Mouse (Mus musculus) yolk sac, embryonic 10.5 days (tissue): ENCODE data around the gene Olfr132.
"Not testable (repeated sequence)": the region's sequence is repeated elsewhere in the genome, so short reads cannot be mapped to it uniquely, and the experiment has no call there.

Experiments used
- DNase-seq: peaks from one replicate; pipeline ENCODE4 v3.0.0-alpha.2; 2017; ENCODE audit warnings: low spot score

Gene Olfr132

GRCm38 (mm10) chr17:38134426-38134825 lies at the start of gene Olfr132:
Gene Olfr132, minus strand, starts transcription at chr17:38134526.
- DNase-seq = no peak

GRCm38 (mm10) chr17:38171088-38171487 lies 36.8 kb upstream of the Olfr132 start, which contains the start of gene Olfr134:
Gene Olfr134, plus strand, starts transcription at chr17:38171388.
- DNase-seq = no peak

- DNase-seq = no peak
Observed at GRCm38 (mm10) chr17:38144981-38145380, 10.7 kb upstream of the Olfr132 start, which contains the start of gene Olfr133. Gene Olfr133, plus strand, starts transcription at chr17:38145281.

GRCm38 (mm10) chr17:38125371-38125770 lies 9.0 kb downstream of the Olfr132 start:
- DNase-seq = not testable (repeated sequence)

- not testable (repeated sequence) for DNase-seq
Observed at GRCm38 (mm10) chr17:38124199-38124598, 10.1 kb downstream of the Olfr132 start.

- no peak for DNase-seq
Observed at GRCm38 (mm10) chr17:38088593-38088992, 45.7 kb downstream of the Olfr132 start, which contains the start of gene Olfr131. Gene Olfr131, minus strand, starts transcription at chr17:38088693.

- no peak for DNase-seq
Observed at GRCm38 (mm10) chr17:38082364-38082763, 52.0 kb downstream of the Olfr132 start.
